Mouse (Mus musculus): Measurements from ENCODE around the gene Fermt1. TPM values are rescaled to one million over a fixed set of nuclear protein-coding genes. Genes with fewer than 3 reads are reported as not detected.

Gene Fermt1
- polyA plus RNA-seq, 1 experiment: 0.01 TPM

DNA sequence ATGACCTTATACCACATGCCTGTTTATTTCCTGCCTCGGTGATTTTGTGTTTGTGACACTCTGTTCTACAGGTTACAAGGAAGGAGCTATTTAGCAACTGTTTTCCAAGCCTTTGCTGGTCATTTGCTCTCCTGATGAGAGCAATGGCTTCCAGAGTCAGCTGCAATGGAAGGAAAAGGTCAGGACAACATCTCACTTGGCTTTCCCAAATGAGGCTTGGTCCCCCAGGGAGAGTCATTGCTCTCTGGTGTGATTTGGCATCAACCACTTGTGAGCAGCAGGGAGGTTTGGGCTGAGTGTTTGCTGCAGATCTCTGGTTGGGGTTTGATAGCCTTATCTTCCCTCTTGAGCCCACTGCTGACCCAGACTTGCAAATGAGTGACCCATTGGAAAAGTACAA, 45.1 kb downstream of the Fermt1 start:
- TF ChIP-seq TAL1 (IDR thresholded peaks at IDR 0.05; ENCODE audit: low read length) (no peak), GATA1 (IDR thresholded peaks at IDR 0.05; ENCODE audit: low read length) (no peak)
- Histone ChIP-seq H3K9me3 (ENCODE audit: control insufficient read depth, low read length) (no peaks in the 10 kb centered on the region), H3K27me3 (ENCODE audit: control insufficient read depth) (no peaks in the 10 kb centered on the region), H3K4me1 (ENCODE audit: control insufficient read depth) (no peaks in the 10 kb centered on the region), H3K4me3 (replicated peaks) (no peak overlapping the region), H3K36me3 (ENCODE audit: control insufficient read depth) (no peaks in the 10 kb centered on the region)

DNA sequence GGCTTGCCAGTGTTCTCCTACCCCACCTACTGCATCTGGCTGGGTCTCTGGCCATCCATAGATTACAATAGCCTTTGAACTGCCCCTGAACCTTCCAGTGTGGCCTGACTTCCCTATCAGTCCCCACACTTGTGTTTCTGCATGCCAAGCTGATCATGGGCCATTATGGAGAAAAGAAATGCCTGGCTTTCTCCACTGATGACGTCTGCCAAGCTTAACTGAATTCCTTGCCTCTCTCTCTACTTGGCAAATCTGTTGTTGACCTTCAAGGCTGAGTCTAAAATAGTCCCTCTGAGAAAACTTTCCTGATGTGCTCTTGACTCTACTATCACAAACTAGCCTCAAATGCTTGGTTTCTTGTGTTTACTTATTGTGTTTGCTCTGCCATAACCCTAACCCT, 47.5 kb downstream of the Fermt1 start:
- H3K4me1 ChIP-seq (ENCODE audit: control insufficient read depth): no peaks in the 10 kb centered on the region
- no peak overlapping the region for H3K4me3 ChIP-seq (replicated peaks)
- no peak for TF ChIP-seq TAL1 (IDR thresholded peaks at IDR 0.05; ENCODE audit: low read length)
- TF ChIP-seq GATA1 (IDR thresholded peaks at IDR 0.05; ENCODE audit: low read length): no peak
- H3K27me3 ChIP-seq (ENCODE audit: control insufficient read depth): no peaks in the 10 kb centered on the region
- no peaks in the 10 kb centered on the region for H3K9me3 ChIP-seq (ENCODE audit: control insufficient read depth, low read length)
- no peaks in the 10 kb centered on the region for H3K36me3 ChIP-seq (ENCODE audit: control insufficient read depth)

DNA sequence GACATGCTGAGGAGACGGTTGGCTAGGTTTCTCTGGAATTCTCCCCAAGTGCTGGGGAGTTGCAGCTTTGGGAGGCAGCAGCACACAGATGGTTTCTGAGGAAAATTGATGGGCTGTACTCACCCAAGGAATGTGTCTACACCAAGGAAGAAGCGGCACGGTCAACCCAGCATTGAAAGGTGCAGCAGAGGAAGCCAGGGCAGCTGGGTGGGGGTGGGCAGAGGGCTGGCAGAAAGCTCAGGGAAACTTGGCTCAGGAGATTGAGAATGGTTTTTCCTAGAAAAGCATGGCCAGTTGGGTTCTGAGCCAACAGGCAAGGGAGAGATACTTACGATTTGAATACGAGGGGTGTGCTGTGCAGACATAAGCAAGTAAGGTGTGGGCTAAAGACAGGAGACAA, 51.9 kb downstream of the Fermt1 start:
- no peaks in the 10 kb centered on the region for H3K4me1 ChIP-seq (ENCODE audit: control insufficient read depth)
- TF ChIP-seq TAL1 (IDR thresholded peaks at IDR 0.05; ENCODE audit: low read length): no peak
- TF ChIP-seq GATA1 (IDR thresholded peaks at IDR 0.05; ENCODE audit: low read length): no peak

DNA sequence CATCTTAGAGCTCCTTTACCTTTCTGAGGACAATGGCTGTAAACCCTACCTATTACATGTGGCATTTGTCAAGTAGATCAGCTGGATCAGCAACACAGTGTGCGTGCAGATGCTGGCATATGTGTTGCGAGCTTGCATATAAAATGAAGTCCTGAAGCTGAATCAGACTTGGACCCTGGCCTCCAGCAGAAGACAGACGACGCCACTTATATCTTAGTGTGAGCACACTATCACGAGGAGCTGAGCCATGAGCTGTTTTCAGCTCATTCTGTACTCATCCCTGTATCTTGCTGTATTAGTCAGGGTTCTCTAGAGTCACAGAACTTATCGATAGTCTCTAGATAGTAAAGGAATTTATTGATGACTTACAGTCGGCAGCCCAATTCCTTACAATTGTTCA, 60.4 kb downstream of the Fermt1 start:
- H3K4me1 ChIP-seq (ENCODE audit: control insufficient read depth): no peaks in the 10 kb centered on the region
- peaks cover 14% of the 10 kb centered on the region for H3K27me3 ChIP-seq (ENCODE audit: control insufficient read depth)
- no peak for TF ChIP-seq TAL1 (IDR thresholded peaks at IDR 0.05; ENCODE audit: low read length)
- no peak overlapping the region for H3K4me3 ChIP-seq (replicated peaks)
- no peaks in the 10 kb centered on the region for H3K9me3 ChIP-seq (ENCODE audit: control insufficient read depth, low read length)
- H3K36me3 ChIP-seq (ENCODE audit: control insufficient read depth): no peaks in the 10 kb centered on the region

More for the DNA sequence above, 51.9 kb downstream of the Fermt1 start:
- no peaks in the 10 kb centered on the region for H3K9me3 ChIP-seq (ENCODE audit: control insufficient read depth, low read length)
- H3K36me3 ChIP-seq (ENCODE audit: control insufficient read depth): no peaks in the 10 kb centered on the region
- H3K4me3 ChIP-seq (replicated peaks): no peak overlapping the region
- no peaks in the 10 kb centered on the region for H3K27me3 ChIP-seq (ENCODE audit: control insufficient read depth)

- Histone ChIP-seq H3K27me3 (ENCODE audit: control insufficient read depth) (peaks cover 23% of the 10 kb centered on the region), H3K36me3 (ENCODE audit: control insufficient read depth) (no peaks in the 10 kb centered on the region), H3K4me1 (ENCODE audit: control insufficient read depth) (no peaks in the 10 kb centered on the region), H3K9me3 (ENCODE audit: control insufficient read depth, low read length) (no peaks in the 10 kb centered on the region), H3K4me3 (replicated peaks) (no peak overlapping the region)
- TF ChIP-seq GATA1 (IDR thresholded peaks at IDR 0.05; ENCODE audit: low read length) (no peak), TAL1 (IDR thresholded peaks at IDR 0.05; ENCODE audit: low read length) (no peak)
Observed at GRCm38 (mm10) chr2:132884303-132884967, 61.3 kb downstream of the Fermt1 start.

- H3K4me3 ChIP-seq (replicated peaks): no peak within 1 kb of the TSS
- no peaks in the 10 kb centered on the region for H3K36me3 ChIP-seq (ENCODE audit: control insufficient read depth)
- H3K27me3 ChIP-seq (ENCODE audit: control insufficient read depth): peaks cover 48% of the 10 kb centered on the region
- TF ChIP-seq GATA1 (IDR thresholded peaks at IDR 0.05; ENCODE audit: low read length): no peak
- TF ChIP-seq TAL1 (IDR thresholded peaks at IDR 0.05; ENCODE audit: low read length): no peak
- no peaks in the 10 kb centered on the region for H3K9me3 ChIP-seq (ENCODE audit: control insufficient read depth, low read length)
- no peaks in the 10 kb centered on the region for H3K4me1 ChIP-seq (ENCODE audit: control insufficient read depth)
Observed at GRCm38 (mm10) chr2:132880844-132881645, 64.7 kb downstream of the Fermt1 start, which contains the start of gene Lrrn4. Gene Lrrn4, minus strand, starts transcription at chr2:132880891.

DNA sequence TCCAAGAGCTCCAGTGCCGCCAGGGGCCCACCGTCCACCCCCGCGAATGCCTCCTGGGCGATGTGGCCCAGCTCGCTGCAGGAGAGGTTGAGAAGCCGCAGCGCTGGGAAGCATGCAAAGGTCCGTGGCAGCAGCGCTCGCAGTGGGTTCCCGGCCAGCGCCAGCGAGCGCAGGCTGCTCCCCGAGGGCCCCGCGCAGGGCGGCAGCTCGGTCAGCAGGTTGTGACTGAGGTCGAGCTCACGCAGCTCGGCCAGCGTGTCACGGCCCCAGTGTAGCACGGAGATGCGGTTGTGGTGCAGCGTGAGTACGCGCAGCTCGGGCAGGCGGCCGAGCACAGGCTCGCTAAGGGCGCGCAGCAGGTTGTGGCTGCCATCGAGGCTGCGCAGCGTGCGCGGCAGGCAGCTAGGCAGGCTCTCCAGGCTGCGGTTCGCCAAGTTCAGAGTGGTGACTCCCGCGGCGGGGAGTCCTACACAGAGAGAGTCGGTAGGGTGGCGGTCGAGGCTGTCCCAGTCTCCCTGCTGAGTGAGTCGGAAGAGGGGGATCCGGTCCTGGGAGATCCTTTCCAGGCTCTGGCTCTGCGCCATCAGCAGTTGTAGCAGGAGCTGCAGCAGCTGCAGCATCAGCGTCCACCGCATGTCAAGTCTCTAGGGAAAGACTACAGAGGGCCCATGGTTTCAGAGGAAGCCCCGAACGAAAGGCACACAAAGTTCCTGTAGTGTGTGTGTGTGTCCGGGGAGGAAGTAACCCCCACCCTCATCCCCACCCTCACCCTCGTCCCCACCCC, 66.3 kb downstream of the Fermt1 start:
- H3K27me3 ChIP-seq (ENCODE audit: control insufficient read depth): peaks cover 48% of the 10 kb centered on the region
- H3K4me1 ChIP-seq (ENCODE audit: control insufficient read depth): no peaks in the 10 kb centered on the region
- no peaks in the 10 kb centered on the region for H3K36me3 ChIP-seq (ENCODE audit: control insufficient read depth)
- peak overlapping the region; percentile 13 for H3K4me3 ChIP-seq (replicated peaks)
- TF ChIP-seq TAL1 (IDR thresholded peaks at IDR 0.05; ENCODE audit: low read length): no peak
- no peak for TF ChIP-seq GATA1 (IDR thresholded peaks at IDR 0.05; ENCODE audit: low read length)
- H3K9me3 ChIP-seq (ENCODE audit: control insufficient read depth, low read length): no peaks in the 10 kb centered on the region

DNA sequence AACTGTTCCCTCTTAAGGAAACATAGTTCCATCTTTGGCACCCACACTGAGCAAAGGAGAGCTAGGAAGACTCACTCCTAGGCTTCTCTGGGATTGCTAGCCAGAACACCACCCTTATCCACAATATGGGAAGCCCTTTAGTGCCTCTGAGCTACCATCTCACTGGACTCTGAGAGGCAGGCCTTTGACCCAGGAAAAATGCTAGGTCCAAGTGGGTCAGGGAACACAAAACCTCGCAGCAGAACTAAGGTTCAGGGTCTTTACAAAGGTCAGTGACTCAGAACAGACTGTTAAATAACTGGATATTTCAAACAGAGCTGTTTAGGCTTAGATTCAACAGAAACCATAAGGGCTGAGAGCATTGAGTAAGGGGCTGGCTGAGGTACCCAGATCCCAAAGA, 68.7 kb downstream of the Fermt1 start:
- H3K27me3 ChIP-seq (ENCODE audit: control insufficient read depth): peaks cover 48% of the 10 kb centered on the region
- no peak overlapping the region for H3K4me3 ChIP-seq (replicated peaks)
- no peaks in the 10 kb centered on the region for H3K36me3 ChIP-seq (ENCODE audit: control insufficient read depth)
- no peaks in the 10 kb centered on the region for H3K4me1 ChIP-seq (ENCODE audit: control insufficient read depth)
- H3K9me3 ChIP-seq (ENCODE audit: control insufficient read depth, low read length): no peaks in the 10 kb centered on the region
- no peak for TF ChIP-seq GATA1 (IDR thresholded peaks at IDR 0.05; ENCODE audit: low read length)
- TF ChIP-seq TAL1 (IDR thresholded peaks at IDR 0.05; ENCODE audit: low read length): no peak

Data from erythroblast, embryonic 14.5 days (primary cell).